Mouse (Mus musculus) gonadal fat pad, adult 2 months (tissue): ENCODE results near the gene Olfr538. TPM values are rescaled to one million over a fixed set of nuclear protein-coding genes. Genes with fewer than 3 reads are reported as not detected.
A peak's percentile ranks its signal among the peaks of the same experiment; 100 is the strongest.
"Not testable (repeated sequence)": the region's sequence is repeated elsewhere in the genome, so short reads cannot be mapped to it uniquely, and the experiment has no call there.

Experiments used
- DNase-seq: peaks from one replicate; pipeline ENCODE4 v3.0.0-alpha.2; 2012; ENCODE audit warnings: low read depth
- polyA plus RNA-seq: library from polyadenylated mRNA; depleted of rRNA; stranded (reverse); fragments of >200 nt; gene quantifications from 2 replicates; pipeline ENCODE4 v1.2.3, GENCODE M21; 2012; rRNA removed

Olfr538 gene
- not detected in 2 replicates for polyA plus RNA-seq

DNA sequence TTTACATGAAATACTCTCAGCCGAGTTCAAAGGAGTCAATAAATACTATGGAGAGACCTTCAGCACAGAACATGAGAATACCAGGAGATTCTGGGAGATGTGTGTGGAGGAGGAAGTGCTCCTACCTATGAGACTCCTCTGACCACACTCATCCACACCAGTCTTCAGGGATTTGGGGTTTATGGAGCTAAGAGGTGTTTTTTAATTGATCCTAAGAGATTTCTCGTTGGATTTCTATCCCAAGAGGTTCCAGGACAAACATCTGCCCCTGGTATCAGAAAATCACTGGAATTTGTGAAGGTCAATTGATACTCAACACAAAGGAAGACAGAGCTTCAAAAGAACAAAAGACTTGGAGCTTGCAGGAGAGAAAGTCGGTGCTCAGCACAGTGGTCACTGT lies at the start of gene Olfr538:
Olfr538 (plus strand) TSS at position 301 of the 400 bp plus-strand sequence.
- DNase-seq = no peak

DNA sequence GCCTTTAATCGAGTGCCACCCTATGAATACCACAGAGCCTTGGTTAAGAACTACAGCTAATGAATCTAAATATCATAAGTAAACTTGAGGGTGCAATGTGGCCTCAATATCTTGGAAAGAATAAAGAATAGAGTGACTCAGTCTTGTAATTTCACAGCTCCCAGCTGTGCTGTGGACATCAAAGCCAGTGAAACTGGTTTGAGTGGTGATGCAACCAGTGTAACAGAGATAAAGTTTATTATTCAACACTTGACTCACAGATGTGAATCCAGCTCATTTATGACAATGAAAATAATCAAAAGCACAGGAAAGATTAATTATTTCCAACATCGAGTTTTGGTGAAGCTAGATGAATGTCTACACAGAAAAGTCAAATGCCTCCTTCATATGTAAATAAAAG lies 27.9 kb upstream of the Olfr538 start:
- DNase-seq = peak; percentile 2

DNA sequence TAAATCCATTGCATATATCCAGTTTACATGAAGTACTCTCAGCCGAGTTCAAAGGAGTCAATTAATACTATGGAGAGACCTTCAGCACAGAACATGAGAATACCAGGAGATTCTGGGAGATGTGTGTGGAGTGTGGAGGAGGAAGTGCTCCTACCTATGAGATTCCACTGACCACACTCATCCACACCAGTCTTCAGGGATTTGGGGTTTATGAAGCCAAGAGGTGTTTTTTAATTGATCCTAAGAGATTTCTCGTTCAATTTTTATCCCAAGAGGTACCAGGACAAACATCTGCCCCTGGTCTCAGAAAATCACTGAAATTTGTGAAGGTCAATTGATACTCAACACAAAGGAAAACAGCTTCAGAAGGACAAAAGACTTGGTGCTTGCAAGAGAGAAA lies 33.3 kb downstream of the Olfr538 start, which contains the start of gene Olfr46:
Olfr46 (plus strand) TSS at position 301 of the 400 bp plus-strand sequence.
- DNase-seq = not testable (repeated sequence)

Other genes with a start within 250 kb of the Olfr538 start
- not detected in 2 replicates for gene Olfr525, start 247.0 kb upstream of the Olfr538 start, polyA plus RNA-seq
- gene Olfr527, start 233.9 kb upstream of the Olfr538 start, polyA plus RNA-seq = not detected in 2 replicates
- gene Olfr60, start 206.2 kb upstream of the Olfr538 start, polyA plus RNA-seq = not detected in 2 replicates
- gene Olfr530, start 191.6 kb upstream of the Olfr538 start, polyA plus RNA-seq = not detected in 2 replicates
- not detected in 2 replicates for gene Olfr531, start 165.0 kb upstream of the Olfr538 start, polyA plus RNA-seq
- not detected in 2 replicates for gene Olfr532, start 146.2 kb upstream of the Olfr538 start, polyA plus RNA-seq
- not detected in 2 replicates for gene Olfr533, start 104.5 kb upstream of the Olfr538 start, polyA plus RNA-seq
- gene Olfr535, start 83.7 kb upstream of the Olfr538 start, polyA plus RNA-seq = not detected in 2 replicates
- 0.04 and 0.11 TPM in 2 replicates for gene Olfr536, start 60.5 kb upstream of the Olfr538 start, polyA plus RNA-seq
- not detected in 2 replicates for gene Olfr46, start 33.4 kb downstream of the Olfr538 start, polyA plus RNA-seq
- not detected in 2 replicates for gene Olfr61, start 61.1 kb downstream of the Olfr538 start, polyA plus RNA-seq
- gene Olfr53, start 78.6 kb downstream of the Olfr538 start, polyA plus RNA-seq = not detected in 2 replicates
- gene Olfr539, start 92.0 kb downstream of the Olfr538 start, polyA plus RNA-seq = not detected in 2 replicates
- not detected in 2 replicates for gene Olfr45, start 114.1 kb downstream of the Olfr538 start, polyA plus RNA-seq
- gene Olfr541, start 129.4 kb downstream of the Olfr538 start, polyA plus RNA-seq = not detected in 2 replicates
- gene Cyp2e1, start 195.9 kb downstream of the Olfr538 start, polyA plus RNA-seq = 82.4 and 284 TPM in 2 replicates
- 0.68 and 1.2 TPM in 2 replicates for gene Syce1, start 220.0 kb downstream of the Olfr538 start, polyA plus RNA-seq